Mouse (Mus musculus): ENCODE measurements at regions not wholly inside any gene's neighbourhood (a gene's known extent, or its start where the extent isn't known, plus 50 kb on each side); places are given as distances from the start of the nearest gene placed in this dataset.

DNA sequence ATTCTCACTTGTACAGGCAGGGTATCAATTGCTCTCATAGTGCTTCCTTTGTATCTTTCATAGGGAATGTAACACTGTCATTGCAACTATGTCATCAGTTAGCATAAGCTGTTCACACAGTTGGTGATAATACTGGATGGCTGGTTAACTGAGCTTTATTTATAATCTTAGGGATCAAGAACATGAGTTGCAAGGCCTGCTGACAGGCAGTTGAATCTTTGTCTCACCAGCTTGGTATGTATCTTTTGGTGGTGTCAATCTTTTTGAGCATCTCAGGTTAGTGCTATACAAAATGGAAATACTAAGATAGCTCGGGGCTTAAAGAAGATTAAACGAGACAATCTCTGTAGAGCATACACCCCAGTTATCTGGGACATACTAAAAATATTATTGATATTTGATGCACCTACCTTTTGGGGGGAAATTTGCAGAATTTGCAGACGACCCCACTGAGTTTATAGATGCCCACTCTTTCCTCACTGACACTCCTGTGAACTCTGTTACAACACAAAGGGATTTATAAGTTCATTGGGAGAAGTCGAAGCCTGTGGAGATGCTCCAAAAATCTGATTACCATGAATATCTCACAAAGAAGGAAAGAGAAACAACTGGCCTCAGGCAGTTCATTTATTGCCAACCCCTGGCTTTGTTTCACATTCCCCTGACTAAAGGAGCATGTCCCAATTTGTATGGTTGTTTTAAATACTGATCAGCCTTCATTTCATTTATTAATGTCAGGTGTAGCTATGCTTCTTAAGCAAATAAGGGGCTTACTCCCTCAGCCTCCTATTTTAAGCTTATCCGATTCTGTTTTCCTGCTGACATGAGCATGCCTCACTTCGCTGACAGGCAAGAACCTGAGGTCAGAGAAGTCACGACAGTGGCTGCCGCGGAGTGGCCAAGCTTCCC lies 193.5 kb downstream of the Fndc1 start:
- no peak for DNase-seq (ENCODE audit: low spot score in 2 of 2)

DNA sequence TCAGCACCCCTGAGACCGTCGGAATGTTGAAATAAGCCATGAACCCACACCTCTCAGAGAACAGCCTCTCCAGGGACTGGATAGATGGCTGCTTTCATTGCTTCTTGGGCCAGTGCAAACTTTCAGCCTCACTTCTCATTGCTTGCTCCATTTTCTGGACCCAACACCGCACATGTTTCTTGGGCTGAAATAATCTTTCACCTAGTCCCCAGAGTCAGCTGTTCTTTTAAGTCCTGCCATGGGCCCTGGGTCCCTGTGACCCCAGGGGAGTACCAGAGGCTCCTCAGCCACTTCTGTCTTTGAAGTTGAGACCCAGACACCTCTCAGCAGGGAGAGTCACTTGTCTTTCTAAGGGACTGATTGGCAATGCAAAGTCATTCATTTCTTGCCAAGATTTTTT lies 201.4 kb downstream of the Fndc1 start:
- DNase-seq (ENCODE audit: low spot score in 2 of 2) = no peak

DNA sequence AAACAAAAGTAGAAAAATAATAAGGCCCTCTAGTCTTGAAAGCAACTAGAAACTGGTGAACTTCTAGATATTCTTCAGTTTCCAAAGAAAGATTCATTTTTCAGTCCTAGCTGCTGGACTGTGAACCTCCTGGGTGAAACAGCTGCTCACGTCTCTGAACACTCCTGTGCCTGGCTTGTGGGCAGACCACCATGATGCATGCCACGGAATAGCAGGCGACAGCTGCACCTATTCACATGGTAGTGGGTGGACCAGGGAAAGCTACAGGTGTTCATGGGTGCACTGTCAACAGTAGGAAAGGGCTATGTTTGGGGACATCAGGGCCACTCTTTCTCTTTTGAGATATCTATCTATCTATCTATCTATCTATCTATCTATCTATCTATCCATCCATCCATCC lies 203.7 kb downstream of the Fndc1 start:
- DNase-seq (ENCODE audit: low spot score in 2 of 2) = no peak

DNA sequence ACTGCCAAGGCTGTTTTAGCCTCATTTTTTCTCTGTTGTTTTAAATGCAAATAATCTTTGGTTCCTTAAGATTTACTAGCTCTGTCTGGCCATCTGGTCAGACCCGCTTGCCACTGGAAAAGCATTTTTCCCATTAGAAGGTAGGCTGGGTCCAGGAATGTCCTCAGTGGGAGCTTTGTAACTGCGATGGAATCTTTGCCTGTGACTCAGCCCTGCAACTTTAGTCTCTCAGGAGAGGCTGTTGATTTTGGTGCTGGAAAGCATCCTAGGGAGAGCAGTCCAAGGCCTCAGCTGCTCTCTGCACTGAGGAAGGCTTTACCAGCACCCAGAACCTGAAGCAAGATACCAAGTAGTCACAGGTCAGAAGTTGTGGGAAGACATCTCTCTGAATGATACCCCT lies 205.8 kb downstream of the Fndc1 start:
- no peak for DNase-seq (ENCODE audit: low spot score in 2 of 2)

DNA sequence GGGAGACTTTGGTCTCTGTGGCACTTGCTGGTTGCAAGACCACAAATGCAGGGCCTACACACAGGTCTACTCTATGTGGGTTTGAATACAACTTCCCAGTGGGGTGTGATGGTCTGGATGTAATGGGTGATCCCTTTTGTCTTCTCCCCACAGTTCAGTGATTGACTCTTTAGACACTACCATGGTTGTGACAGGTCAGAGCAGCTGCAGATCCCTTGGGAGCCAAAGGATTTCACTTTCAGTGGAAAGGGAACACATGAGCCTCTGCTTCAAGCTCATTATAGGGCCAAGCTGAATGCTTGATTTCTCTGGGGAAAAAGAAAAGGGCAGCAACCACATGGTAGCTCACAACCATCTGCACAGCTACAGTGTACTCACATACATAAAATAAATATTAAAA lies 206.9 kb downstream of the Fndc1 start:
- DNase-seq (ENCODE audit: low spot score in 2 of 2) = no peak

DNA sequence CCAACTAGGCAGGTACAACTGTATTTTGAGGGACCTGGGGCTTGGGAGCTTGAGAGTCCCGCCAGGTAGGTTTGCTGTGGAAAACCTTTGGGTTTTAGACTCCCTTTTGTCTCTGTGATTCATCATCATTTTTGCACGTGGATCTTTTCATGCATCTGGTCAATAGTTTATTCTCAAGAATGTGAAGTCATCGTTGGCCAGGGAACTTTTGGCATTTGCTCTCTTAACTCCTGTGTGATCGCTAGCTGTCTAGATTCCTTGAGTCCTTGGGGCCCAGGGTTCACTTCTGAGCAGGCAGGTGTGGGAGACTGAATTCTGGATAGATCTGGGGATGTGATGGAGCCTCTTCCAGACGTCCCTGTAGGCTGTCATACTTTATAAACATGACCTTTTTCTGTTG lies 207.5 kb downstream of the Fndc1 start:
- DNase-seq (ENCODE audit: low spot score in 2 of 2) = no peak

DNA sequence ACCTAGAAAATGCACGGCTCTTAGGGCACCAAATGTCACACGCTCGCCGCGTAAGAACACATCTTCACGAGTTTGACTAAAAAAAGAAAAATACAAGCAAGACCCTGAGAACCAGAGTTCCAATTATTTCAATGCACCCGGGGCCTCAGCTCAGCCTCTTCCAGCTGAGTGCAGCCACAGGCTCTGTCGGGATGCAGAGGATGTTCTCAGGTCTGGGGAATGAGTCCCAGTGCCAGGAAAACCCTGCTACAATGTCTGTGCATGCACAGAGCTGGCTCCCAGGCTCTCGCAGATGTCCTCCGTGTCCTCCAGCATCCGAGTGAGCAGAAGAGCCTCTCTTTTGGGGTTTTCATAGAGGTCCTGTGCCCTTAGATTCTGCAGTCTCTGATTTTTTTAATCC lies 219.1 kb downstream of the Fndc1 start:
- DNase-seq (ENCODE audit: low spot score in 2 of 2) = no peak

DNA sequence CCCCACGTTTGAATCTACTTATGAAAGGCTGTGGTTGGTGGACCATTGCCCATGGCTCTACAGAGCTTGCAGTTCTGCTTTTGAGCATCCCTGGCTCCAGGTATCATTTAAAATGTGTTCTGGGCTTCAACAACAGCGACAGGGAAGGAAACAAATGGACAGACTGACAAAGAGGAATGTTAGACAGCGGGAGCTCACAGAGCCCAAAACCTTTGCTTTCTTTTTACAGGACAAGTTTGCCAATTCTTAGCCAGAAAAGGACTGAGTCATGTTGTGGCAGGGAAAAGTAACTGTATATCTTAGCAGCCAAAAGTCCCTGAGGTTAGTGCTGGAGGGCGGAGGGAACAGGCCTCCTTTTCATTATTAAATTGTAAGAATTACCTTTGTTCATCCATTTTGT lies 219.7 kb downstream of the Fndc1 start:
- no peak for DNase-seq (ENCODE audit: low spot score in 2 of 2)

DNA sequence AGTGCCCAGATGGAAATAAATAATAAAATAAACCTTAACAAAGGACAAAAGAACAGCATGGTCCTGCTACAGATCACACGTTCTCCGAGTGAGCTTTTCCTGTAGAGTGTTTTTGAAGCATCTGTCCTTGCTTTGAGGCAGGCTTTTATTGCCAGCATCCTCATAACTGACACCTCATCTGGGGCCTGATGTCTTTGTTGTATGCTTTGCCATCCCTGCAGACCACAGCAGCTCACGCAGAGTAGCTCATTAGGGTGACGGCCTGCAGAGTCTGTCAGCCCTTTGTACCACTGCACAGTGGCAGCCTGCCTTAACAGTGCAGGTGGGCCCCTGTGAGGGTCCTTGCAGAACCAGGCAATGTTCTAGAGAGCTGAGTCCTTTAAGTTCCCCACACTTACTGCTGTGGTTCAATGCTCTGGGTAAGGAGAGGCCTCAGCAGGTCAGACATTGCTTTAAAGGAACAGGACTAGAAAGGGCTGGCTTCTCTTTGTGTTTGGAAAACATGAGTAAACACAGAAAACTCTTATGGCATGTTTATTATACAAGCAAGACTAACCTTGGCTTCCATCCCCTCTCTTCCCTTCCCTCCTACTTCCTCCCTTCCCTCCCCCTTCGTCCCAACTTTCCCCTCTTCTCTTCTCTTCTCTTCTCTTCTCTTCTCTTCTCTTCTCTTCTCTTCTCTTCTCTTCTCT lies 219.7 kb upstream of the Unc93a2 start:
- DNase-seq (ENCODE audit: low spot score in 2 of 2) = no peak

DNA sequence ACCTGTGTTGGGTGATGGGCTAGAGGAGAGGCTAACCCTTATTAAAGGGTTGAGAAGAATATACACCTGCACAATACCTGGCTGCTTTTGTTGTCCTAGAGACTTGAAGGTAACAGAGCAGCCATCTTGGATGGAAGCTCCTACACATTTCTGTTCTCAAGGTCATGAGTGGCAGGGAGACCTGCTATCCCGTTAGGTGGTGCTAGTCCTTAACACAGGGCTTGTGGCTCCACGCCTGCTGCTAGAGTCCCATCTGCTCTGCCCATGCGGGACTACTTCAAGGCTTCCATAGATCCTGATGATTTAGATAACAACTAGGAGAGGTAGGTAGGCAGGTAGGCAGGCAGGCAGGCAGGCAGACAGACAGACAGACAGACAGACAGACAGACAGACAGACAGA lies 218.8 kb upstream of the Unc93a2 start:
- no peak for DNase-seq (ENCODE audit: low spot score in 2 of 2)

DNA sequence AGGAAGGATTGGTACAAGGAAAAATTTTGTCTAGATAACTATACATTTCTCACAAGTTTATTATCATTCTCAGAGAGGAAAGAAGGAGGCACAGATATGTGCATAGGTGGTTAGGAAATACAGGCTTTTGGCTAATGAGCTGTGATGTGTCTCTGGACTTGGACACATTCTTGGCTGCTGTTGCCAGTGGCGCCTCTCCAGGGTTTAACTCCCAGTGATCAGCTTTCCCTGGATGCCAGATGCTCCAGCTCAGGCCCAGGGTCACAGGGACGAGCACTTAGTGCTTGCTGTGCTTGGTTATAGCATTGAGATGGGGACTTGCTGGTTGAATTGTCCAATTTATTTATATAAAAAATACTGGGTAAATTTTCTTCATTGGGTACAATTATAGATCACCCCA lies 215.3 kb upstream of the Unc93a2 start:
- DNase-seq (ENCODE audit: low spot score in 2 of 2) = no peak

DNA sequence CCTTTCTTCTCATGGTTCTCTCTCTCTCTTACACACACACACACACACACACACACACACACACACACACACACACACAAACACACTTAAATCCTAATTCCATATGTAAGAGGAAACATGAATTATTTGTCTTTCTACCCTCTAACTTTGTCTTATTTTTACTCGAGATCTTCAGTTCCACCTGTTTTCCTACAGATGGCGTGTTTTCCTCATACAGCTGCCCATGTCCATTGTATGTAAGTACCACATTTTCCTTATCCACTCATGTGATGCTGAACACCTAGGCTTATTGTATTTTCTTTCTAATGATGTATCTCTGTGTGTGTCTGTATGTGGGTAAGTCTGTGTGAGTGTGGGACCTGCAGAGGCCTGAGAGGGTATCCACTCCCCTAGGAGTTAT lies 212.2 kb upstream of the Unc93a2 start:
- no peak for DNase-seq (ENCODE audit: low spot score in 2 of 2)

DNA sequence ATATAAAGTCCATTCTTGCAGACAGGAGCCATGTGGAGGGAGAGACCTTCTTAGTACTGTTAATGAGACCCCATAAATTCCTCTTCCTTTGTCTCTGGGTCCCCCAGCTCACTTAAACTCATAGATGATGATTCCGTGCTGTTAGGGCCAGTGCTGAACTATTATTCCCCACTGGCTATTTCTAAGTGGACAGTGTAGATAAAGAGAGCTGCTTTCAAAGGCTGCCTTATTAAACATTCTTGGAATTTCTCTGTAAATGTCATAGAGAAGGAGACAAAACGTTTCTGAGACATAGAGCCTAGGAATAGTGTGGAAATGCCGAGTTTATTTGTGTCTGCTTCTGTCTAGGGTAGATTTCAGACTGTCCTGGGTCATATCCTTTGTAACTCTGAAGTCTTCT lies 209.5 kb upstream of the Unc93a2 start:
- DNase-seq (ENCODE audit: low spot score in 2 of 2) = no peak

DNA sequence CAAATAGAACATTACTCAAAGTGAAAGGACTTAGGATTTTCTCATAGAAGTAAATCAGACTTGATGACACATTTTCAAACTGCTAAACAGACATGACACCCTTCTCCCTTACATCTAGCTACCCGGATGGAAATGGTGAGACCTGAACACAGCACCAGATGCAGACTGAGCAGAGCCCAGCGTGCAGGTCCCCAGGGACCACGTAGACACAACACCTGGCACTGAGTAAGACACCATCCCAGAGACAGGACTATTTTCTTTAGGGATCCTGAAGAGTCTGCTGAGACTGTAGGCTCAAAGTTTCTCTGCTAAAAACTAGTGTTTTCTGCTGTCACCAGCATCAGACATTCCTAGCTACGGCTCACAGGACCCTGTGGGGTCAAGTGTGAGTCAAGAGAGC lies 207.2 kb upstream of the Unc93a2 start:
- DNase-seq (ENCODE audit: low spot score in 2 of 2) = no peak

DNA sequence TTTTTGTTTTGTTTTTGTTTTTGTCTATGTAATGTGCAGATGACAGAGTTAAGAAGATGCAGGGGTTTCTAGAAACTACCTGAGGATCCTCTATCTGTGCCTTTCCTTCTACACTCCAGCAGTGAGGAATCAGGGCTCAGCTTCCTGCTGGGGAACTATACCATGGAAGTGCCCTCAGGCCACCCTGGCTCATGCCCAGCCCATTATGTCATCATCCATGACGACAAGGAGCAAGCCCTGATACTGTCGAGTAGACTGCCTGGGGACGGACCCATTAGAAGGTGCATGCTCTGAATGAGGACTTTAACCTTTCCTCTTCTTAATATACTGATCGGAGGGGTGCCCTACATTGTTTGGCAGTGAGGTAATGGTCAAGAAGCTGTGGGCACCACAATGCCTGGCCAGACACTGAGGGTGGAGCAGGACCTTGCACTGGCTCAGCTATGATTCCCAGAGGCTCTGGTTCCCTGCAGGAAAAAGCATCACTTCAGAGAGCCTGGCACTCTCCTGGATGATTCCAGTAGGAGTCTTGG lies 197.7 kb upstream of the Unc93a2 start:
- DNase-seq (ENCODE audit: low spot score in 2 of 2) = no peak

DNA sequence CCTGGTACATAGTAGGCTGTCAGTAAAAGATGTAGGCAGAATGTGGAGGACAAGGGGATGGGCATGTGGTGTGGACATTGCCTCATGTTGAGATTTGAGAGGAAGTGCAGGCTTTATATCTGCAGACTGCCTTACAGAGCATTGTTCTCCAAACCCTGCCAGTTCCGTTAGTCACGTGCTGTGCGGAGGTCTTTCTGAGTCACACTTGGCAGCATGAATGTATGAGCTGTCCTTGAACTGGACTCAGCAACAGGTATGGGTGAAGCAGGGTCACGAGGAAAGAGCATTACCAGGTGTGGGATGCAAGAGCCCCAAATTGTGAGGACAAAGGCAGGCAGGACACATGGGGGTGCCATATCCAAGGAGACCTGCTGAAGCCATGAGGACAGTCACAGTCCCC lies 193.8 kb upstream of the Unc93a2 start:
- DNase-seq (ENCODE audit: low spot score in 2 of 2) = no peak

DNA sequence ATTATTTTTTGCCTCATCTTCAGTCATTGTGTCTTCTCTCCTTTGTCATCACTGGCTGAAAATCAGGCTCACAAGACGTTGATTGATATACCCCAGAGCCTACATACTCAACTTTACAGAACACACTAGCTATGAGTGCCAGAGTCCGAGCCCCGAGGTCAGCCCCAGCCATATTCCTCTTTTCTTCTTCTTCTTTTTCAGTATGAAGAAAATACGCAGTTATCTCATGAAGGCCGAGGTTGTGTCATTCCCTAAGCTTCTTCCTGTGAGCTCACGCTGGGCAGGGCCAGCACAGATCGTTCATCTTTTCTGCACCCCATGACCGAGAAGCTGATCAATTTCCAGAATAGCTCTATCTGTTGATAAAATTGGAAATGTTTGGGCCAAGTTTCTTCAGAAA lies 192.7 kb upstream of the Unc93a2 start:
- DNase-seq (ENCODE audit: low spot score in 2 of 2) = no peak

DNA sequence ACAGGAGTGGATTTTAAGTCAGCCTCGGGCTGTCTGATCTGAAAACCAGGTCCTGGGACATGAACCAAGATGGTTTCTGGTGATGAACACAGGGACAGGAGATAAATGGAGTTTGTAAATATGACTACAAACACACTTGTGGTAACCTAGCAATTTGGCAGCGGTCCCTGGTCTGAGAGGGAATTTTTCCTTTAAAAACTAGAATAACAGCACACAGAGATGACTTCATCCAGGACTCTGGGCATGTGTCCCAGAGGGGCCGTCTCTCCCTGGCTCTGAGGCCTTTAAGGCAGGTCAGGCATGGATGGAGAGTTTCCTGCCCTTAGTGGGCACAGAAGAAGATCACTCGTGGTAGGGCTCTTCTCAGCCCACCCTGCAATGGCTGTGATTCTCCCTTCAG lies 192.0 kb upstream of the Unc93a2 start:
- peak; percentile 27 to 38 for DNase-seq (ENCODE audit: low spot score in 2 of 2)

DNA sequence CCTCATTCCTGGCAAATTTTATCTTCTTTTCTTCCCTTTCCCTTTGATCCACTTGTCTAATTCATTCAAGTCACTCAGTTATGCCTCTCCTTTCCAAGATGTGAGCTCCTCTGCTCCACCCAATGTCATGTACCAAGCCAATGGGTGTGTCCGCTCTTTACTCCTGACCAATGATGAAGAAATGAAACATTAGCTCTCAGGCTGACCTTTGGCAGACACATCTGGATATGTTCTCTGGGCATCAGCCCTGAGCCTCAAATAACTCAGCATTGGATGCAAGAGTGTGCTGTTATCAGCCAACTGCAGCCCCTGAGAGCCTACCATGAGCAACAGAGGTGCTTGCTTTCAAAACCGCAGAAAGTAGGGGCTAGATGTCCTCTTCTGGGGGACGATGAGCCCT lies 186.2 kb upstream of the Unc93a2 start:
- no peak for DNase-seq (ENCODE audit: low spot score in 2 of 2)

DNA sequence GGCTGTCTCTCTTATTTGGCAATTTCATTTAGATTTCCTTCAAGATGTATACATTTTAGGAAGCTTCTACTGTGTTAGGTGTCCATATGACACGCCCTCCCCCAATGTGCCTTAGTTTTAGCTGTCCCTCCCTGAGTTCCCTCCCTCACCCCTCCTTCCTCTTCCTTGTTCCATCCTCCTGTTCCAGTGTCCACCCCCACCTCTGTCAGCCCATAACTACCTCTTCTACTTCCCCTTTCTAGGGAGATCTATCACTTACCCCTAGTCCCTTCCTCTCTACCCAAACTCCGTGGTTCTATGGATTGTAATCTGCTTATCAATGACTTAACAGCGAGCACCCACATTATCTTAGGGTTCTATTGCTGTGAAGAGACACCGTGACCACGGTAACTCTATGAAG lies 183.2 kb upstream of the Unc93a2 start:
- DNase-seq (ENCODE audit: low spot score in 2 of 2) = no peak

DNA sequence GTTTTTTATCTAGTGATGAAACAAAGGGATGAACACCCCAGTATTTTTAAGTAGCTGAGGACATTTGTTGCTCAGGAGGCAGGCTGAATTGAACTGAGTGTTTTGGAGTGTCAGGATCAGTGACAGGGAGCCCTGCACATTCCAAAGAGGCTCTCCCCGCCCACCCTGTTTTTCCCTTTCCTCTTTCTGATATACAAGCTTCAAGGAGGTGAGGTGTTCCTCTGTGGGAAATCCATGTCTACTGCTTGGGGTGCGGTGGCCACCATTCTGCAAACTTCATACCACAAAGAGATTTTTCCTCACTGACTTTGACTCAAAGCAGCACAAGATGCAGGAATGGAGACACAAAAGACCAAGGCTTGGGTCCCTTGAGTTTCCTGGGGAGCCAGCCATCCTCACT lies 180.5 kb upstream of the Unc93a2 start:
- no peak for DNase-seq (ENCODE audit: low spot score in 2 of 2)

DNA sequence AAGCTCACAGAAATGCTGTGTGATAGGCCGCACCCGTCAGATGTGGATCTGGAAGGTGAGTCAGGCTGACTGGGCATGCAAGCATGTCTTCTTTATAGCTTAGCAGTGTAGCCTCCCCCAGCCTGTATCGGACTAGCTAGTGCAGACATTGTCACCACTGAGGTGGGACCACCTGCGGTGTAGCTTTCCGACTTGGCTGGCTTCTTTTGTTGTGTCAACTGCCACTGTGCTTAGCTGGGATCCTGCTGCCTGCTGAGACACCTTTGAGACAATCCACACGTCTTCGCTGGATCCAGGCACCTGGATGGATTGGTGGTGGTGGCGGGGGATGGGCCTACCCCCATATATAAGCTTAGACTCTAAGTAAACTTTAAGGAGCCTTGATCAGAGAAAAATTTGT lies 177.7 kb upstream of the Unc93a2 start:
- DNase-seq (ENCODE audit: low spot score in 2 of 2) = no peak

DNA sequence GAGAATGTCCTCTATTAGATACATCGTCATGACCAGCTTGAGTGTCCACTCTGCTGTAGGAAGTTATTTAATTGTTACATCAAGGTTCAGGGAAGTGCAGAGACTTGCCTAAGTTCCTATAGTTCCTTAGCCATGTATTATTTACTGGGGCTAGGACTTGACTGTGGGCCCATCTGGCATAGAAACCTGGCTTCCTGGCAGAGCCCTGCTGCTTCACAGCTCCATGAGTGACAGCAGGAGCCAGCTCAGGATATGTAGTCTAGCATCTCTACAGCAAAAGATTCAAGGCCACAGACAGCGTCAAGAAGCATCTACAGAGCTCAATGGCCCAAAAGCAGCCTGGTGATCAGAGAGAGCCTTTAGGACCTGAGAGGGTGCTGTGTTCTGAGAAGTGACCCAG lies 163.2 kb upstream of the Unc93a2 start:
- no peak for DNase-seq (ENCODE audit: low spot score in 2 of 2)
